Mouse (Mus musculus) left cerebral cortex, postnatal 10 days (tissue): ENCODE data around the gene Gm5617. TPM values are rescaled to one million over a fixed set of nuclear protein-coding genes. Genes with fewer than 3 reads are reported as not detected.

Source experiments
- DNase-seq, 2 experiments: peaks; one replicate each; pipeline ENCODE4 v3.0.0; 2021 to 2022; ENCODE audit warnings: low spot score in 2 of 2, mixed read lengths in 1 of 2; ENCODE audit errors: extremely low spot score in 1 of 2
- intact Hi-C: fragments of 180-260 bp; cut with DNase I; formaldehyde crosslinking; loops from one replicate; pipeline ENCODE4 v1.15.1; 2025
- microRNA-seq: library from miRNA; unstranded; fragments of <30 nt; microRNA quantifications from one replicate; pipeline ENCODE4 v1.2.0, GENCODE M21; 2022
- total RNA-seq, 2 experiments: library from RNA; stranded (reverse); gene quantifications; 2 replicates each; pipeline ENCODE4 v1.2.3; 2021

Gene Gm5617
- total RNA-seq, 2 experiments from 2014 or later = 9.3 to 9.7 TPM

DNA sequence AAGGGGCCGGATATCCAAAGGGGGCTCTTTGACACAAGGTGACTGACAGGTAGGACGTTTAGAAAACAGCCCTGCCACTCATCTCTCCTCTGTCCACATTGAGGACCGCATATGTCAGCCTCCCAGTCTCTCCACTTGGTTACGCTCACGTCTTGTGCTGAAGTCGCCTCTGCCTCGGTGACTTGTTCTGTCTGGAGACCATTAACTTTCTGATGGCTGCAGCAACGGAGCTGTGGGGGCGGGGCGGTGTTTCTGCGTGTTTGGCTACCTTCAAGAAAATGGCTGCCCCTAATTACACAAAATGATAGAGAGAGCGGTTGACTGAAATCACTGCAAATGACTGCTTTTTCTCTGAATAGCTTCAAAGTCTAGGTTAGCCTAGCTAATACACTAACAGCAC is 43.4 kb downstream of the Gm5617 start:
- intact Hi-C loops = no loop called here
- peak in 1 of 2 experiments; percentile 51 for DNase-seq

Small RNA genes lying within 50 kb of the gene (microRNA-seq; reads per million reads assigned to microRNA genes)
- not detected for gene Gm23653

Other genes with a start within 250 kb of the Gm5617 start
- gene Nxpe2, start 142.0 kb upstream of the Gm5617 start, total RNA-seq = under 1 TPM; 0.19 to 0.24 TPM
- gene Rexo2, start 14.8 kb upstream of the Gm5617 start, total RNA-seq = 100 to 1,000 TPM; 102 to 109 TPM
- gene Rbm7, start 143 bp upstream of the Gm5617 start, total RNA-seq = 10 to 100 TPM; 35.1 to 36.6 TPM
- 1 to 10 TPM; 8.0 to 9.7 TPM for gene Nnmt, start 109.7 kb downstream of the Gm5617 start, total RNA-seq